Mouse (Mus musculus): Measurements from ENCODE around the gene Mink1.
A peak's percentile ranks its signal among the peaks of the same experiment; 100 is the strongest.

- TF ChIP-seq CTCF (IDR thresholded peaks at IDR 0.05; ENCODE audit: low read depth) (peak; percentile 32; the same call in 1 of the 2 replicates), EP300 (IDR thresholded peaks at IDR 0.05; ENCODE audit: low read depth) (no peak)
Observed at GRCm38 (mm10) chr11:70612505-70612904, 49.8 kb downstream of the Mink1 start.

All from heart, postnatal 0 days (tissue).